Mouse (Mus musculus) thymus, adult 2 months (tissue): ENCODE data around the gene Ctsw. TPM values are rescaled to one million over a fixed set of nuclear protein-coding genes. Genes with fewer than 3 reads are reported as not detected.
"Not testable (repeated sequence)": the region's sequence is repeated elsewhere in the genome, so short reads cannot be mapped to it uniquely, and the experiment has no call there.

Experiments used
- DNase-seq: peaks from one replicate; pipeline ENCODE4 v3.0.0; 2021
- H3K27ac ChIP-seq: fragments of 200-500 bp; 2 replicates; pipeline ENCODE4 v1.5.1; 2012; ENCODE audit warnings: low read length, control low read depth; ENCODE audit not compliant: control insufficient read depth, insufficient read depth
- H3K27me3 ChIP-seq: fragments of 200-500 bp; 2 replicates; pipeline ENCODE4 v1.6.1; 2012; ENCODE audit warnings: mild to moderate bottlenecking, low read length, moderate library complexity, mixed read lengths; ENCODE audit not compliant: control insufficient read depth, insufficient read depth
- H3K36me3 ChIP-seq: fragments of 200-500 bp; 2 replicates; pipeline ENCODE4 v1.6.1; 2012; ENCODE audit warnings: mild to moderate bottlenecking, low read length, moderate library complexity; ENCODE audit not compliant: control insufficient read depth, insufficient read depth
- H3K4me1 ChIP-seq: fragments of 200-500 bp; replicated peaks from 2 replicates; pipeline ENCODE4 v1.6.1; 2012; ENCODE audit warnings: low read length; ENCODE audit not compliant: control insufficient read depth, insufficient read depth
- H3K4me3 ChIP-seq: fragments of 200-500 bp; 2 replicates; pipeline ENCODE4 v1.5.1; 2012; ENCODE audit warnings: mild to moderate bottlenecking, low read length, control low read depth, moderate library complexity; ENCODE audit not compliant: control insufficient read depth, insufficient read depth
- CTCF ChIP-seq: fragments of 200-500 bp; IDR thresholded peaks from 2 replicates; pipeline ENCODE4 v1.5.1; 2012; ENCODE audit warnings: mild to moderate bottlenecking, control low read depth, low read length, moderate library complexity, borderline replicate concordance; ENCODE audit not compliant: control insufficient read depth, poor library complexity, insufficient read depth; ENCODE audit errors: extremely low read depth
- POLR2A ChIP-seq: fragments of 200-500 bp; IDR thresholded peaks from 2 replicates; pipeline ENCODE4 v1.6.1; 2012; ENCODE audit warnings: mild to moderate bottlenecking, low read length, control low read depth, moderate library complexity; ENCODE audit not compliant: control insufficient read depth, poor library complexity, insufficient read depth; ENCODE audit errors: extremely low read depth
- WGBS: fragments of 180-500 bp; shearing (Covaris S2); methylation state at CpG from one replicate; pipeline ENCODE4 v1.1.7; 2018; 5-methylcytosine and 5-hydroxymethylcytosine counted together
- polyA plus RNA-seq: library from polyadenylated mRNA; depleted of rRNA; stranded (reverse); fragments of >200 nt; gene quantifications from 2 replicates; pipeline ENCODE4 v1.2.3, GENCODE M21; 2012

Gene Ctsw
- polyA plus RNA-seq, 1 experiment: 54.3 TPM

DNA sequence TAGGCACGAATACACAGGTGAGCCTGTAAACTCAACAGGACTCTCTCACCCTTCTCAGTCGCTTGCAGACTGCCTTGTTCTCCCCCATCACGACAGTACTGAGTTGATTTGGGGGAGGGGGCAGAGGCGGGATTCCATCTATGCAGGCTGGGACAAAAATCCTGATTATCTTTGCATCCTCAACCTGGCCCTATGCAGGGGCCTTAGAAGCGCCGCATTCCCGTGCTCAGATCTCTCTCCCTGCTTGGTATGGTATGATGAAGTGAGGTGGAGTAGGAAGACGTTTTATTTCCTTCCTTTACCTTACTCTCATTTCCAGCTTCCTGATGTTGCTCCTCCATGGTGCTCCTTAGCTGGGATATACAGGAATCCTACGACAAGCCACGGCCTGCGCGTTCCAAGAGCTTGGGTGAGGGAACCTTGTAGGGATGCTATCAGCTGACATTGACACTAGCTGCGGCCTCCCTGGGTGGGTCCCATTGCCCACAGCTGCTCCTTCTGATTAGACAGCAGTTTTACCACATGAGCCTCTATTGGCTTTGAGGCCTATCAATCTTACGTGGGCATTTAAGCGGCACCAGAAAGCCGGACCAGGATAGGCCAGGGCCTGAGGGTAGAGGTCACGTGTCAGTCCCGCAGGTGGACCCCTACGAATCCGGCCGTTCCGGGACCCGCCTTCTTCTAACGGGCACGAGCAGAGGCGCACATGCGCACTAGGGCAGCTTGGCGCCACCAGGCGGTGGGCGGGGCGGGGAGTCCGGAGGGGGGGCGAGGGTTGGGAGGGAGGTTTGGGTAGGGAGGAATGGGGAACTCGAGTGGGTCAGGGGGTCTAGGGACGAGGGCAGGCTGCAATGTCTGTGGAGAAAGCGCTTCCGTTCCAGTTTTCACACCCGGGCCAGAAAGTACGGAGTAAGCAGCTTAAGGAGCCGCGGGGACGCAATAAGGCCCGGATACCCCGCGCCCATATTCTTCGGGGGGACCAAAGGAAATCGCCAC lies 42.0 kb upstream of the Ctsw start, which contains the start of gene Snx32:
TSS of gene Snx32 (minus strand) at position 508 of the 996 bp plus-strand sequence.
- peak; percentile 96 for DNase-seq
- peak within 1 kb of the TSS; percentile 31 for H3K27ac ChIP-seq
- WGBS: 3% methylated on average over 46 of the region's 47 CpGs
- H3K27me3 ChIP-seq: no peaks in the 10 kb centered on the region
- TF ChIP-seq CTCF (no peak), POLR2A (no peak)
- no peaks in the 10 kb centered on the region for H3K36me3 ChIP-seq
- peak within 1 kb of the TSS; percentile 59 for H3K4me3 ChIP-seq
- H3K4me1 ChIP-seq: peaks cover 28% of the 10 kb centered on the region

DNA sequence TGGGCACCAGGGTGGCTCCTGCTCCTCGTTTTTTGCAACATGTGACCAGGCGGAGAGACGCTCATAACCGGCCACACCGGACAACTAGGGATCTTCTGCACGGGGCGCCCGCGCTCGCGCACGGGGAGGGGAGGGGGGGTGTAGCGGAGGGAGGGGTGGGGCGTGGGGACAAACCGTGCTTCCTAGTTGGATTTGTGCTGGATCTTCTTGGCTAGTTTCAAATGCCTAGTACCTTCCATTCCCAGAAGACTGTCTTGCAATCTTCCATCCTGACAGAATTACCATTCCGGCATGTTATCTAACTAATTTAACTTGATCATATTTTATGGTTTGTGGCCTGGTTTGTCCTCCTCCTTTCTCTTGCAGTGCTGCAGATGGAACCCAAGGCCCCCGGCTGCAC lies 35.4 kb upstream of the Ctsw start, which contains the start of gene 1700020D05Rik:
TSS of gene 1700020D05Rik (minus strand) at position 101 of the 400 bp plus-strand sequence.
- Histone ChIP-seq H3K27me3 (no peaks in the 10 kb centered on the region), H3K27ac (no peak within 1 kb of the TSS), H3K4me1 (no peaks in the 10 kb centered on the region), H3K36me3 (no peaks in the 10 kb centered on the region), H3K4me3 (no peak within 1 kb of the TSS)
- TF ChIP-seq POLR2A (no peak), CTCF (no peak)
- 95% methylated on average over 17 of the region's 17 CpGs for WGBS
- DNase-seq: no peak

DNA sequence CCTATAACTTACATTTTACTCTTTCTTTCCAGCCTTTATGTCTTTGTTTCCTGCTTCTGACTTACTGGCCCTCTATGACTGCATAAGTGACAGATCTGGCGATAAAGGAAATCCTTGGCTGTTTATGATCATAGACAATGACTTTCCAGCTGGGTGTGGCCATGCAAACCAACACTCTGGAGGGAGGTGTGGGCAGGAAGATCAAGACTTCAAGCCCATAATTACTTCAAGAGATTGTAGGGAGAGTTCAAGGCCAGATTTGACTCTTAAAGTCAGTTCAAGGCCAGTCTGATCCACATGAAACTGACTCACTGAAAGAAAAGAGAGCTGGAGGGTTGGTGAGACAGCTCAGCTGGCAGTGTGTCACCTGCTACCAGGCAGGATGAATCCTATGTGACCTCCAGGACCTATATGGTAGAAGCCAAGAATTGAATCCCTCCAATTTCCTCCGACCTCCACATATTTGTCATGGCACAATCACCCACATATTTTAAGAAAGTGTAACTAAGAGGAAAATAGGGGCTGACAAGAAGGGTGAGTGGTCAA lies 32.1 kb upstream of the Ctsw start:
- no peak for DNase-seq
- no peak overlapping the region for H3K4me3 ChIP-seq
- no peak overlapping the region for H3K27ac ChIP-seq
- peaks cover 27% of the 10 kb centered on the region for H3K36me3 ChIP-seq
- 92% methylated on average over 2 of the region's 2 CpGs for WGBS
- no peak for TF ChIP-seq CTCF
- H3K27me3 ChIP-seq: no peaks in the 10 kb centered on the region
- no peaks in the 10 kb centered on the region for H3K4me1 ChIP-seq

DNA sequence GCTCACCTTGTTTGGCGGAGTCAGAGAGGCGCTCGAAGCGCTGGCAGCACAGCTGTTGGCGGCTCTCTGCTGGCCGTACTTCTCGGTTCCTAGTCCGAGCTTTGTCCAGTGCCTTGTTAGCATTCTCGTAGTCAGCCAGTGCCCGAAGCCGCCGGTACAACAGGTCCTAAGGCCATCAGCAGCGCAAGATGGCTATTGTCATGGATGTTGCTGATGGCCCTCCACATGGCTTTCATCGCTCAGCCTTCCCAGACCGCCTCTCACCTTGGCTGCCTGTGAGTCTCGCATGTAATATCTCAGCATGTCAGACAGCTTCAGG lies 27.7 kb upstream of the Ctsw start:
- peaks cover 51% of the 10 kb centered on the region for H3K36me3 ChIP-seq
- 97% methylated on average over 16 of the region's 16 CpGs for WGBS
- no peaks in the 10 kb centered on the region for H3K27me3 ChIP-seq
- no peak overlapping the region for H3K4me3 ChIP-seq
- H3K27ac ChIP-seq: no peak overlapping the region
- 0 out of 2 replicates have a peak, but pooled peaks cover 3% of the 10 kb centered on the region for H3K4me1 ChIP-seq
- no peak for DNase-seq
- no peak for TF ChIP-seq CTCF
- no peak for TF ChIP-seq POLR2A

DNA sequence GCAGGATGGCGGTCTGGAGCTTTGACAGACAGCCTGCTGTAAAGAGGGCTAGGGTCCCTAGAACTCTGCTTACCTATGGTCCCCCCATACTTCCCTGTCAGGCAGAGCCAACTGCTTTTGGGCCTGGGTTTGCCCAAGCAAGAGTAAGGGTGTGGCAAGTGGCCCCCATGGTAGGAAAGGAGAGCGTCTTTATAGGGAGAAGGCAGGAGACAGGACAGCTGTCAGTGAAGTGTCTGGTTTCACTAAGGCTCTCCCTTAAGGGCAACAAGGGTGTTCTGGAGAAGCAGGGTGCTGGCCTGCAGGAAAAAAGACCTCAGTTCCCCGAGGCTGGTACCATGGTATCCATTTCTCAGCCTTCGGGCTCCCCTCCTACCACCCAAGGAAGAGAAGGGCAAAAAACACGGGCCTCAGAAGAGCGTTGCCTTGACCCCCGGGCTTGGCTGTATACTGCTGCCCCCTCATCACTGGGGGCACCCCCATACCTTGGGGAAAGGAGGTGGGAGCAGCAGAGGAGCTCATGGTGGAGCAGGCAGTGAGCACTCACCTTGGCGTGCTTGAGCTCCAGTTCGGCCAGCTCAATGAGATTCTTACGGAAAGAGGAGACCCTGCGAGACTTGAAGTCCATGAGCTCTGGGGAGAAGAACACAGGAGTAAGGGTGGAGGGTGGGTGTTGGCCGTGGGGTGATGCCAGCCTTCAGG lies 27.2 kb upstream of the Ctsw start:
- no peak for DNase-seq
- 90% methylated on average over 12 of the region's 12 CpGs for WGBS

DNA sequence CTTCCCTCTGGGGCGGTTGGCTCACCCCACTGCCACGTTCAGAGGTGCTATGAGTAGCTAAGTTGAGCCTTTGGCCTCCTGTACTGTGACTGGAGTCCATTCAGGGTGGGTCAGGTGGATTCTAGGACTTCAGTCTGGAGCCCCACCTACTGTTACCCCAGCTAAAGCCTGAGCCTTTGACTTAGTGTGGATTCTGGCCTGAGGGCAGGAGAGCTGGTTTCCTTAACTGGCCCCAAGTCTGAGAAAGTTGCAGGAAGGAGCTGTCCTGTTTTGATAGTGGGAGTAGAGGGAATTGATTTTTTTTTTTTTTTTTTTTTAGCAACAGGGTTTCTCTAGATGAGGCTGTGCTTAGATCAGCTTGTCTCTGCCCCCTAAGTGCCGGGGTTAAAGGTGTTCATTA lies 26.0 kb upstream of the Ctsw start:
- H3K4me3 ChIP-seq: no peak overlapping the region
- peaks cover 51% of the 10 kb centered on the region for H3K36me3 ChIP-seq
- peaks cover 7% of the 10 kb centered on the region for H3K4me1 ChIP-seq
- WGBS: 94% methylated on average over 3 of the region's 3 CpGs
- TF ChIP-seq POLR2A (no peak), CTCF (no peak)
- no peak for DNase-seq
- H3K27me3 ChIP-seq: no peaks in the 10 kb centered on the region
- no peak overlapping the region for H3K27ac ChIP-seq

More for the DNA sequence above, 27.2 kb upstream of the Ctsw start:
- no peak for TF ChIP-seq POLR2A
- no peak for TF ChIP-seq CTCF
- H3K36me3 ChIP-seq: peaks cover 51% of the 10 kb centered on the region
- no peak overlapping the region for H3K27ac ChIP-seq
- 0 out of 2 replicates have a peak, but pooled peaks cover 3% of the 10 kb centered on the region for H3K4me1 ChIP-seq
- no peak overlapping the region for H3K4me3 ChIP-seq
- H3K27me3 ChIP-seq: no peaks in the 10 kb centered on the region

DNA sequence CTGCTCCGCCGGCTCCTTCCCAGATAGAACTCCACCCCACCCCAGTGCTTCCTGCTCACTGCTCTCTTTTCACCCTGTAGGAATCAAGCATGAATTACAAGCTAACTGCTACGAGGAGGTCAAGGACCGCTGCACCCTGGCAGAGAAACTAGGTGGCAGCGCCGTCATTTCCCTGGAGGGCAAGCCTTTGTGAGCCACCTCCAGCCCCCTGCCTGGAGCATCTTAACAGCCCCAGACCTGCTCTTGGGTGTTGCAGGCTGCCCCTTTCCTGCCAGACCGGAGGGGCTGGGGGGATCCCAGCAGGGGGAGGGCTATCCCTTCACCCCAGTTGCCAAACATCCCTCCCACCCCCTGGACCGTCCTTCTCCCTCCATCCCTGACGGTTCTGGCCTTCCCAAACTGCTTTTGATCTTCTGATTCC lies 25.0 kb upstream of the Ctsw start:
- H3K4me1 ChIP-seq, H3K27me3 ChIP-seq, H3K27ac ChIP-seq, DNase-seq, H3K4me3 ChIP-seq: not testable (repeated sequence)
- H3K36me3 ChIP-seq: peaks cover 51% of the 10 kb centered on the region
- WGBS: 87% methylated on average over 9 of the region's 9 CpGs
